In the genomic region with DNA sequence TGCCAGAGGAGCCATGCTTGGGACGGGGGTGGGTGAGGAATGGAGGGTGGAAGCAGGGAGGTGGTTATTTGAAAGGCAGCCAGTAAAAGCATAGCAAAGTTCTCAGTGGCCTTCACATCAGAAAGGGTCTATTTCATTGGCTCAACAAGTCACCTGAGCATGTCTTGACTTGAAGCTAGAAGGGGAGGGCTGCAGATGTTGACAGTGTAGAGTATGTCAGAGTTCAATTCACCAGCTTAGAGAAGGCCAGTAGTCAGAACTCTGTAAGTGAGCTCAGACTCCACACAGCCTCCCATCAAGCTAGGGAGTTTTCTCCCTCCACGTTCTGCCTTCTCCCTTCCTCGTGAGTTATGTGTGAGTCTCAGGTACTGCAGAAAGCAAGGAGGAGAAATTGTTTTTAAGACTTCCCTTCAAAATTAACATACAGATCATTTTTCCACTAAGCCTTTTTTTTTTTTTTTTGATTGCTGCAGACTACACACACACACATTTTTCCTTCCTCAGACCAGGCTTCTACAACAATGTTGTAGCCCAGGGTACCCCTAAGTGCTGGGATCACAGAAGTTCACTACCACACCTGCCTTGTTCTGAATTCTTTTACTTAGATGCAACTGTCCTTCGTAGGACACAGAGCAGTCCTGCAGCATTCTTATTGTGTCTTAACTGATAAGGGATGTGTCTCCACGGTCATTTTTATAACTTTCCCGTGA, we compare ENCODE assay signal across 8 mouse cellular contexts. TPM values are rescaled to one million over a fixed set of nuclear protein-coding genes. Genes with fewer than 3 reads are reported as not detected.
A peak's percentile ranks its signal among the peaks of the same experiment; 100 is the strongest.
DNase-seq lines count a peak whose midpoint lies in the region; ATAC-seq and TF ChIP-seq lines count a peak whose summit lies in the region.

No protein-coding gene starts in this region.

- H3K4me1 ChIP-seq in spleen, adult 2 months (ENCODE audit: control insufficient read depth, insufficient read depth, insufficient read length): peaks cover 33% of the 10 kb centered on the region; the same call in 1 of the 2 replicates
- no peaks in the 10 kb centered on the region for H3K4me1 ChIP-seq in embryonic facial prominence, embryonic 15.5 days
- H3K4me1 ChIP-seq in limb, embryonic 13.5 days: peaks cover 9% of the 10 kb centered on the region; the same call in 1 of the 2 replicates
- H3K4me1 ChIP-seq in stomach, embryonic 16.5 days (ENCODE audit: control insufficient read depth, insufficient read depth, low read length): no peaks in the 10 kb centered on the region

- H3K4me2 ChIP-seq in embryonic facial prominence, embryonic 15.5 days (replicated peaks): no peak overlapping the region
- no peak overlapping the region for H3K4me2 ChIP-seq in limb, embryonic 13.5 days (replicated peaks)
- no peak overlapping the region for H3K4me2 ChIP-seq in stomach, embryonic 16.5 days (ENCODE audit: low read depth, low read length)

- H3K4me3 ChIP-seq in spleen, adult 2 months (ENCODE audit: extremely low read depth, insufficient read depth, insufficient read length): no peak overlapping the region; the same call in 1 of the 2 replicates
- H3K4me3 ChIP-seq in embryonic facial prominence, embryonic 15.5 days (replicated peaks): no peak overlapping the region
- no peak overlapping the region for H3K4me3 ChIP-seq in limb, embryonic 13.5 days
- no peak overlapping the region for H3K4me3 ChIP-seq in stomach, embryonic 16.5 days (replicated peaks; ENCODE audit: low read length)

- H3K27me3 ChIP-seq in spleen, adult 2 months (ENCODE audit: control insufficient read depth, insufficient read depth, low read length): no peaks in the 10 kb centered on the region
- no peaks in the 10 kb centered on the region for H3K27me3 ChIP-seq in embryonic facial prominence, embryonic 15.5 days
- no peaks in the 10 kb centered on the region for H3K27me3 ChIP-seq in limb, embryonic 13.5 days
- no peaks in the 10 kb centered on the region for H3K27me3 ChIP-seq in stomach, embryonic 16.5 days (ENCODE audit: control insufficient read depth, insufficient read depth, low read length)

- no peak for DNase-seq in spleen, adult 2 months (ENCODE audit: low read depth in 1 of 2, low spot score in 2 of 2)
- no peak for DNase-seq in spleen, adult 12 weeks (ENCODE audit: low spot score)
- DNase-seq in layer of hippocampus, postnatal 36 days: no peak
- DNase-seq in ovary, postnatal 10 days (ENCODE audit: low spot score): no peak
- DNase-seq in right cerebral cortex, adult 18-20 months: no peak

- no peak for ATAC-seq in embryonic facial prominence, embryonic 15.5 days (ENCODE audit: insufficient number of reproducible peaks, low FRiP score, low TSS enrichment, low read depth)
- peak; percentile 41; the same call in 1 of the 2 replicates for ATAC-seq in limb, embryonic 13.5 days (ENCODE audit: low FRiP score, low read depth)
- ATAC-seq in stomach, embryonic 16.5 days (ENCODE audit: insufficient read depth, low FRiP score): peak; percentile 69; the same call in 1 of the 2 replicates

- TF ChIP-seq POLR2A in spleen, adult 2 months (IDR thresholded peaks at IDR 0.05; ENCODE audit: low read depth, low read length): no peak; the same call in 1 of the 2 replicates

- no peak for TF ChIP-seq CTCF in spleen, adult 2 months (IDR thresholded peaks at IDR 0.05; ENCODE audit: extremely low read depth, insufficient read depth, insufficient read length, insufficient replicate concordance)

- 9% methylated on average over 6 of the region's 6 CpGs for WGBS in spleen, adult 2 months
- 61% methylated on average over 6 of the region's 6 CpGs for WGBS in embryonic facial prominence, embryonic 15.5 days
- 63% methylated on average over 6 of the region's 6 CpGs for WGBS in limb, embryonic 13.5 days
- WGBS in stomach, embryonic 16.5 days: 38% methylated on average over 6 of the region's 6 CpGs

- peak overlapping the region; percentile 97 for H3K27ac ChIP-seq in spleen, adult 2 months (ENCODE audit: insufficient read depth, low read length)
- H3K27ac ChIP-seq in embryonic facial prominence, embryonic 15.5 days (replicated peaks): 0 out of 2 replicates have a peak overlapping the region, but pooled peaks have one; percentile 25
- H3K27ac ChIP-seq in limb, embryonic 13.5 days: no peak overlapping the region; the same call in 1 of the 2 replicates
- peak overlapping the region; percentile 39 for H3K27ac ChIP-seq in stomach, embryonic 16.5 days (ENCODE audit: low read length)

- no peaks in the 10 kb centered on the region for H3K9me3 ChIP-seq in embryonic facial prominence, embryonic 15.5 days (replicated peaks)
- no peaks in the 10 kb centered on the region for H3K9me3 ChIP-seq in limb, embryonic 13.5 days
- no peaks in the 10 kb centered on the region for H3K9me3 ChIP-seq in stomach, embryonic 16.5 days (replicated peaks; ENCODE audit: control insufficient read depth, low read length)

- H3K36me3 ChIP-seq in spleen, adult 2 months (ENCODE audit: control insufficient read depth, insufficient read depth, low read length): peaks cover 18% of the 10 kb centered on the region
- peaks cover 38% of the 10 kb centered on the region for H3K36me3 ChIP-seq in embryonic facial prominence, embryonic 15.5 days
- H3K36me3 ChIP-seq in limb, embryonic 13.5 days: peaks cover 40% of the 10 kb centered on the region
- H3K36me3 ChIP-seq in stomach, embryonic 16.5 days (ENCODE audit: control insufficient read depth, insufficient read depth, low read length): peaks cover 11% of the 10 kb centered on the region; the same call in 1 of the 2 replicates

- no peak overlapping the region for H3K9ac ChIP-seq in embryonic facial prominence, embryonic 15.5 days
- no peak overlapping the region for H3K9ac ChIP-seq in limb, embryonic 13.5 days
- H3K9ac ChIP-seq in stomach, embryonic 16.5 days (ENCODE audit: low read length): no peak overlapping the region

RNA-seq across cellular contexts. Expression of a gene that starts 0.5 kb away (rescaled TPM):
- polyA plus RNA-seq in spleen, adult 2 months (2012; rRNA removed): 114 and 126 TPM in 2 replicates
- 7.7 and 9.4 TPM in 2 replicates for polyA plus RNA-seq in embryonic facial prominence, embryonic 15.5 days (2015; fragmentation: Nextera tagmentation; extraction: Ambion mirVana)
- polyA plus RNA-seq in limb, embryonic 13.5 days (2015; fragmentation: Nextera tagmentation; extraction: Ambion mirVana): 4.6 and 5.5 TPM in 2 replicates
- 9.0 and 10.9 TPM in 2 replicates for polyA plus RNA-seq in stomach, embryonic 16.5 days (2015; fragmentation: Nextera tagmentation; extraction: Ambion mirVana)
- 1 to 10 TPM; 3.2 to 4.5 TPM for total RNA-seq in layer of hippocampus, postnatal 36 days (2021)

RNA-seq across cellular contexts. Expression of a gene that starts 56.0 kb away (rescaled TPM):
- polyA plus RNA-seq in spleen, adult 2 months (2012; rRNA removed): 0.01 and 0.07 TPM in 2 replicates
- polyA plus RNA-seq in embryonic facial prominence, embryonic 15.5 days (2015; fragmentation: Nextera tagmentation; extraction: Ambion mirVana): 0.29 and 0.50 TPM in 2 replicates
- polyA plus RNA-seq in limb, embryonic 13.5 days (2015; fragmentation: Nextera tagmentation; extraction: Ambion mirVana): 0.08 and 0.15 TPM in 2 replicates
- 0.13 TPM in 1 of 2 replicates, not detected in the other for polyA plus RNA-seq in stomach, embryonic 16.5 days (2015; fragmentation: Nextera tagmentation; extraction: Ambion mirVana)
- total RNA-seq in layer of hippocampus, postnatal 36 days (2021): under 1 TPM in 1 of 2 experiments, not detected in 1; 0.07 TPM

RNA-seq across cellular contexts. Expression of a gene that starts 59.3 kb away (rescaled TPM):
- 21.8 and 31.8 TPM in 2 replicates for polyA plus RNA-seq in spleen, adult 2 months (2012; rRNA removed)
- polyA plus RNA-seq in embryonic facial prominence, embryonic 15.5 days (2015; fragmentation: Nextera tagmentation; extraction: Ambion mirVana): 125 and 137 TPM in 2 replicates
- 128 and 135 TPM in 2 replicates for polyA plus RNA-seq in limb, embryonic 13.5 days (2015; fragmentation: Nextera tagmentation; extraction: Ambion mirVana)
- polyA plus RNA-seq in stomach, embryonic 16.5 days (2015; fragmentation: Nextera tagmentation; extraction: Ambion mirVana): 97.0 and 106 TPM in 2 replicates
- 10 to 100 TPM; 74.1 to 82.4 TPM for total RNA-seq in layer of hippocampus, postnatal 36 days (2021)

RNA-seq across cellular contexts. Expression of a gene that starts 59.5 kb away (rescaled TPM):
- 1.9 and 2.1 TPM in 2 replicates for polyA plus RNA-seq in spleen, adult 2 months (2012; rRNA removed)
- polyA plus RNA-seq in embryonic facial prominence, embryonic 15.5 days (2015; fragmentation: Nextera tagmentation; extraction: Ambion mirVana): 7.5 and 8.1 TPM in 2 replicates
- polyA plus RNA-seq in limb, embryonic 13.5 days (2015; fragmentation: Nextera tagmentation; extraction: Ambion mirVana): 2.2 and 3.2 TPM in 2 replicates
- 4.7 and 6.2 TPM in 2 replicates for polyA plus RNA-seq in stomach, embryonic 16.5 days (2015; fragmentation: Nextera tagmentation; extraction: Ambion mirVana)
- 1 to 10 TPM; 1.1 to 1.2 TPM for total RNA-seq in layer of hippocampus, postnatal 36 days (2021)
